Mouse (Mus musculus) intestine, embryonic 16.5 days (tissue): Measurements from ENCODE around the gene Eqtn. TPM values are rescaled to one million over a fixed set of nuclear protein-coding genes. Genes with fewer than 3 reads are reported as not detected.

Experiments used
- ATAC-seq: fragments of 200-750 bp; cut with Nextera tagmentation; 2 replicates; pipeline ENCODE4 v1.8.0; 2017; ENCODE audit warnings: moderate TSS enrichment, moderate library complexity
- H3K27ac ChIP-seq: fragments of 300-500 bp; sonication (generic); 2 replicates; pipeline ENCODE4 v1.5.1; 2014; ENCODE audit warnings: mild to moderate bottlenecking, low read length
- H3K27me3 ChIP-seq: fragments of 300-500 bp; sonication (generic); replicated peaks from 2 replicates; pipeline ENCODE4 v1.6.1; 2014; ENCODE audit warnings: low read length, control low read depth, mixed read lengths; ENCODE audit not compliant: control insufficient read depth, insufficient read depth
- H3K36me3 ChIP-seq: fragments of 300-500 bp; sonication (generic); 2 replicates; pipeline ENCODE4 v1.6.1; 2014; ENCODE audit warnings: low read length, control low read depth; ENCODE audit not compliant: control insufficient read depth, insufficient read depth
- H3K4me1 ChIP-seq: fragments of 300-500 bp; sonication (generic); 2 replicates; pipeline ENCODE4 v1.6.1; 2014; ENCODE audit warnings: low read length, control low read depth, mixed read lengths; ENCODE audit not compliant: control insufficient read depth, insufficient read depth
- H3K4me2 ChIP-seq: fragments of 300-500 bp; sonication (generic); 2 replicates; pipeline ENCODE4 v1.6.1; 2014; ENCODE audit warnings: low read depth, low read length, control low read depth
- H3K4me3 ChIP-seq: fragments of 300-500 bp; sonication (generic); 2 replicates; pipeline ENCODE4 v1.5.1; 2014; ENCODE audit warnings: mild to moderate bottlenecking, low read length
- H3K9ac ChIP-seq: fragments of 300-500 bp; sonication (generic); 2 replicates; pipeline ENCODE4 v1.6.1; 2014; ENCODE audit warnings: low read depth, low read length
- H3K9me3 ChIP-seq: fragments of 300-500 bp; sonication (generic); 2 replicates; pipeline ENCODE4 v1.6.1; 2016; ENCODE audit warnings: low read length, control low read depth; ENCODE audit not compliant: control insufficient read depth
- WGBS: fragments of 180-500 bp; shearing (Covaris S2); extraction: QIAGEN DNeasy Blood & Tissue Kit; methylation state at CpG from one replicate; pipeline ENCODE4 v1.1.7; 2014; 5-methylcytosine and 5-hydroxymethylcytosine counted together
- polyA plus RNA-seq: library from polyadenylated mRNA; unstranded; fragments of >200 nt; fragmentation: Nextera tagmentation; extraction: Ambion mirVana; gene quantifications from 2 replicates; pipeline ENCODE4 v1.2.1, GENCODE M21; 2015

The Eqtn gene
- not detected in 2 replicates for polyA plus RNA-seq

DNA sequence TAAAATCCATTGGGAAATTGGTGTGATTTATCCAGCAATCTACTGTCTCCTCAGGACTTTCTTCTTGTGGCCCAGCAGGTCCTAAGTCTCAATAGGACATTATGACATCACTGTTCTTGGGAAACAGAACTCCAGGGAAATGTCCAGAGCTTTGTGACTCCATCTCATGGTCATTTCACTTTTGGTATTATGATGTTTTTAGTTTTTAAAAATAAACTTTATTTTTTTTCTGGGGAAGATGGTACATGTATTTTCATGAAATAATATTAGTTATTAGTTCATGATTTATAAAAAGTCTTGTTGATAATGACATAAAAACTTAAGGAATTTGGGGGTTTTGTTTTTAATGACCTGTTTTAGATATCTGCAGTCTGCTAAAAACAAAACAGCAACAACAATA lies at the start of gene Eqtn:
Eqtn (minus strand) TSS at position 101 of the 400 bp plus-strand sequence.
- H3K27ac ChIP-seq = no peak within 1 kb of the TSS
- no peaks in the 10 kb centered on the region for H3K27me3 ChIP-seq
- no peak for ATAC-seq
- H3K9me3 ChIP-seq = no peaks in the 10 kb centered on the region
- no peaks in the 10 kb centered on the region for H3K4me1 ChIP-seq
- no peak within 1 kb of the TSS for H3K9ac ChIP-seq
- no peak within 1 kb of the TSS for H3K4me3 ChIP-seq
- H3K36me3 ChIP-seq = no peaks in the 10 kb centered on the region
- H3K4me2 ChIP-seq = no peak within 1 kb of the TSS

GRCm38 (mm10) chr4:94973321-94973720 lies 44.7 kb upstream of the Eqtn start:
- ATAC-seq = no peak
- no peak overlapping the region for H3K4me3 ChIP-seq
- no peaks in the 10 kb centered on the region for H3K27me3 ChIP-seq
- H3K9ac ChIP-seq = no peak overlapping the region
- WGBS = 85% methylated on average over 2 of the region's 2 CpGs
- 0 out of 2 replicates have a peak, but pooled peaks cover 6% of the 10 kb centered on the region for H3K36me3 ChIP-seq
- peaks cover 12% of the 10 kb centered on the region for H3K4me1 ChIP-seq
- no peaks in the 10 kb centered on the region for H3K9me3 ChIP-seq
- H3K4me2 ChIP-seq = no peak overlapping the region
- no peak overlapping the region for H3K27ac ChIP-seq

DNA sequence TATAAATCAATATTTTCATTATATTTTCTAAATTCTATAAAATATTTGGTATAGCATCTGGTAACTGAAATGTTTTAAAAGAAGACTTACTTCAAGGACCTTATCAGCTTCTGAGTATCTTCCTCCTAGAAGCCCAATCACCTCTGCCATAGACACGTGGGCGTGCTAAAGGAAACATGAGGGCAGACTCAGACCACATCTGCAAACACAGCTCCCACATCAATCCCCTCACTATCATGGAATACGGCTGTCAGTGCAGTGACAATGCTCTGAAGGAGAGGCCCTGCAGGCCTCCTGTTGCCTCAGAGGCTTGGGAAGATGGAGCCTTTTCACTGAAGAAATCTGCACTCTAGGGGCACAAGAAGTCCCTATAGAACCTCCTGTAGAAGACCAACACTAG lies 24.1 kb upstream of the Eqtn start:
- Histone ChIP-seq H3K9ac (no peak overlapping the region), H3K36me3 (peaks cover 6% of the 10 kb centered on the region), H3K27me3 (no peaks in the 10 kb centered on the region), H3K27ac (no peak overlapping the region), H3K4me1 (no peaks in the 10 kb centered on the region), H3K9me3 (no peaks in the 10 kb centered on the region), H3K4me3 (no peak overlapping the region), H3K4me2 (no peak overlapping the region)
- WGBS = 81% methylated on average over 3 of the region's 3 CpGs
- no peak for ATAC-seq

DNA sequence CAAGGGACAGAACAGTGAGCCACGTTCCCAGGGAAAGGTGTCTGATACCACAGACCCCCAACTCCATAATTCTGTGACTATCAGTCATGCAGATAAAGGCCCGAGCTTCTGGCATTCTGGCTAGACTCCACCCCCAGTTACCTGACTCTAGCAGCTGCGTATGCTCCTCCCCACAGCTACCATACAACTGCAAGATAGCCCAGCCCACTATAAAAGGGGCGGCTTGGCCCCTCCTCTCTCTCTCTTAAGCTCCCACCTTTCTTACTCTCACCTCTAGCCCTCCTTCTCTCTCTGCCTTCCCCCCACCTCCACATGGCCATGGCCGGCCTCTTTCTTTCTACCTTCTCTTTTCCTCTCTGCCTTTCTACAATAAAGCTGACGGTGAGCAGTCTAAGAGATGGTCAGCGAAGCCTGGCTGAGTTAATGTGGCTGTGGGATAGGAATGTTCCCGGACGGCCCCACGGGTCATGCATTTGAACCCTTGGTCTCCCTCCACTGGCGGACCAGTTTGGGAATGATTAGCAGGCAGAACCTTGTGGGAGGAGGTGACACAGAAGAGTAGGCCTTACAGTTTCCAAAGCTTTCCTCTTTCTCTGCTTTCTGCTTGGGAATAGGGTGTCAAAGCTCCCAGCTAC lies 12.7 kb upstream of the Eqtn start:
- H3K4me3 ChIP-seq = no peak overlapping the region
- H3K9me3 ChIP-seq = no peaks in the 10 kb centered on the region
- no peak overlapping the region for H3K4me2 ChIP-seq
- H3K27ac ChIP-seq = no peak overlapping the region
- H3K27me3 ChIP-seq = no peaks in the 10 kb centered on the region
- H3K9ac ChIP-seq = no peak overlapping the region
- no peak for ATAC-seq
- H3K36me3 ChIP-seq = no peaks in the 10 kb centered on the region
- 78% methylated on average over 11 of the region's 11 CpGs for WGBS
- H3K4me1 ChIP-seq = no peaks in the 10 kb centered on the region

GRCm38 (mm10) chr4:94901780-94902179 lies 26.9 kb downstream of the Eqtn start:
- Histone ChIP-seq H3K27ac (no peak overlapping the region), H3K36me3 (no peaks in the 10 kb centered on the region), H3K4me2 (no peak overlapping the region), H3K27me3 (no peaks in the 10 kb centered on the region), H3K4me3 (no peak overlapping the region), H3K9me3 (no peaks in the 10 kb centered on the region), H3K4me1 (no peaks in the 10 kb centered on the region), H3K9ac (no peak overlapping the region)
- no peak for ATAC-seq
- WGBS = 52% methylated on average over 3 of the region's 3 CpGs

- Histone ChIP-seq H3K36me3 (no peaks in the 10 kb centered on the region), H3K9ac (no peak overlapping the region), H3K4me2 (no peak overlapping the region), H3K27ac (no peak overlapping the region), H3K9me3 (no peaks in the 10 kb centered on the region), H3K4me3 (no peak overlapping the region), H3K27me3 (no peaks in the 10 kb centered on the region), H3K4me1 (no peaks in the 10 kb centered on the region)
- 19% methylated on average over 2 of the region's 2 CpGs for WGBS
- ATAC-seq = no peak
Measured at GRCm38 (mm10) chr4:94900744-94901143, 27.9 kb downstream of the Eqtn start.

Other genes with a start within 250 kb of the Eqtn start
- gene Tek, start 189.6 kb downstream of the Eqtn start, polyA plus RNA-seq = 9.5 and 9.8 TPM in 2 replicates
- gene Mysm1, start 50.3 kb upstream of the Eqtn start, polyA plus RNA-seq = 17.3 and 17.6 TPM in 2 replicates
- gene Jun, start 123.4 kb upstream of the Eqtn start, polyA plus RNA-seq = 68.6 and 74.6 TPM in 2 replicates